Mouse (Mus musculus): Measurements from ENCODE around the gene Rhoj. TPM values are rescaled to one million over a fixed set of nuclear protein-coding genes. Genes with fewer than 3 reads are reported as not detected.

The Rhoj gene
- polyA plus RNA-seq, 1 experiment from 2014 or later = 108 TPM

DNA sequence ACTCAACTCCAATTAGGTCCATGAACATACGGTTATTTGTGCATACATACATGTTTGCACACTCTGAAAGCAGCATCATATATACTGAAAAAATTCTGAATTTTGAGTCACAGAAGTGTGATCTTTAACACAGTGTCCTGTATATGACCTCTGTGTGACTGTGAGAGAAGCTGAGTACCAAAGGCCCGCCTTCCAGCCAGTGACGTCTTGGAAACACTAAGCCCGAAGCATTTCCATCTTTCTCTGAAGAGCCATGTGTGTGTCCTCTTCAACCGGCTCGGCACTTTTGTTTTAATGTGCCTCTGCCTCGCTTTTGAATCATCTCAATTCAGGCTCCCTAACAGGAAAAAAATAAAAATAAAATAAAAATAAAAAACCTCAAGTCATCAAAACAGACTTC lies 43.7 kb downstream of the Rhoj start:
- ATAC-seq (ENCODE audit: insufficient number of reproducible peaks, low FRiP score, low TSS enrichment, low read depth) = peak; percentile 32; the same call in 1 of the 2 replicates

DNA sequence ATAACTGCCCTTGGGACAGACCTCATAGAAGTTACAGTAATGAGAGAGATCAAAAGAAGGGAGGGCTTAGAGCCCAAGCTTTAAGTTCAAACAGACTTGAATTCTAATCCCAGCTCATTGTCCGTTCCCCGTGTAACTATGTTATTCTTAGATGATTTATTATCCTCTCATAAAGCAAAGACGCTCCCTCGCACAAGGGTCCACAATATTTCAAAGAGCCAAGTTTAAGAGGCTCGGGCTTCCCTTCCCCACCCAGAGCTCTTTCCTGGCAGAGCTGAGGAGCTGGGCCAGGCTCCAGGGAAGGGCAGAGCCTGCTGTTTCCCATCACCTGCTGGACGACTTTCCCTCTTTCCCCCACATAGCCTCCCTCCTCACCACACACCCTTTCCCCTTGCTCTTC lies 44.3 kb downstream of the Rhoj start:
- Histone ChIP-seq H3K4me1 (peaks cover 19% of the 10 kb centered on the region), H3K36me3 (no peaks in the 10 kb centered on the region), H3K9me3 (no peaks in the 10 kb centered on the region), H3K27me3 (no peaks in the 10 kb centered on the region), H3K27ac (peak overlapping the region; percentile 79), H3K4me3 (no peak overlapping the region), H3K4me2 (peak overlapping the region; percentile 15), H3K9ac (no peak overlapping the region)
- peak; percentile 82 for ATAC-seq (ENCODE audit: insufficient number of reproducible peaks, low FRiP score, low TSS enrichment, low read depth)
- WGBS = 7% methylated on average over 6 of the region's 6 CpGs

More for the DNA sequence above, 43.7 kb downstream of the Rhoj start:
- Histone ChIP-seq H3K9me3 (no peaks in the 10 kb centered on the region), H3K4me2 (no peak overlapping the region), H3K4me1 (peaks cover 19% of the 10 kb centered on the region), H3K27ac (peak overlapping the region; percentile 79), H3K9ac (no peak overlapping the region), H3K36me3 (no peaks in the 10 kb centered on the region), H3K27me3 (no peaks in the 10 kb centered on the region), H3K4me3 (no peak overlapping the region)
- 42% methylated on average over 7 of the region's 7 CpGs for WGBS

DNA sequence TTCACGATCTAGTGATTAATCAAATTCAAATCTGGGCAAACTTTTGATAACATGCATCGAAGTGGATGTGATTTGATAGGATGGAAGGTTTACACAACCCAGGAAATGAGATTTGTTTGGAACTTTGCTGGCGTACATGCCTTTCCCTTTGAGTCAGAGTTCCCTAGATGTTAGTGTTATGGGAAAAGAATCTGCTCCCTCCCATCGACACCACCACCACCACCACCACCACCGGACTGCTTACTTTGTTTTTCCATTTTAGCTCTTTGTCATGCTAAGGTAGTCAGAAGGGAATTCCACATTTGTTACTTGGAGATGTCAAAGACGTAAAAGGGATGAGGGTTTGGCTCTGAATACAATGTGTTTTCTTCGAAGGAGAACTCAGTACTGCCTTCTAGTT lies 46.2 kb downstream of the Rhoj start:
- Histone ChIP-seq H3K27ac (peak overlapping the region; percentile 62), H3K9me3 (no peaks in the 10 kb centered on the region), H3K4me2 (no peak overlapping the region), H3K4me3 (no peak overlapping the region), H3K4me1 (peaks cover 20% of the 10 kb centered on the region), H3K27me3 (no peaks in the 10 kb centered on the region), H3K9ac (no peak overlapping the region), H3K36me3 (no peaks in the 10 kb centered on the region)
- WGBS = 69% methylated on average over 7 of the region's 7 CpGs
- no peak for ATAC-seq (ENCODE audit: insufficient number of reproducible peaks, low FRiP score, low TSS enrichment, low read depth)

DNA sequence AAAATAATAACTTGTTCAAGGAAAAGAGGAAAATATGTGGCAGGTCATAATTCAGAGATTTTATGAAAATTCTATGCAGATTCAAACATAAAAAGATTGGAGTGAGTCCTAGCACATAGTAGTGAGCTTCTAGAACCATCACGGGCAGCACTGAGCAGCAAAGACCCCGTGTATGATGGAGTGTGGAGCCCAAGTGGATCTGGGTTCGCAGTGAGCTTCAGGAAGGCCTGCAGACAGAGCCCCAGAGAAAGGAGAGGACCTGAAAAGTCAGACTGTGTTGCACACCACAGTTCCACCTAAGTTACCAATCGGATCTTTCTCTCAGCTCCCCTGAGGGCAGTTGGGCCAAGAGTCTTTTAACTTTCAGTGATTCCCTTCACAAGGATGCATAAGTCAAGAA lies 49.7 kb downstream of the Rhoj start:
- Histone ChIP-seq H3K27me3 (no peaks in the 10 kb centered on the region), H3K36me3 (no peaks in the 10 kb centered on the region), H3K4me3 (no peak overlapping the region), H3K4me2 (no peak overlapping the region), H3K9me3 (no peaks in the 10 kb centered on the region), H3K4me1 (peaks cover 12% of the 10 kb centered on the region), H3K27ac (no peak overlapping the region), H3K9ac (no peak overlapping the region)
- WGBS = 74% methylated on average over 4 of the region's 4 CpGs
- ATAC-seq (ENCODE audit: insufficient number of reproducible peaks, low FRiP score, low TSS enrichment, low read depth) = no peak

DNA sequence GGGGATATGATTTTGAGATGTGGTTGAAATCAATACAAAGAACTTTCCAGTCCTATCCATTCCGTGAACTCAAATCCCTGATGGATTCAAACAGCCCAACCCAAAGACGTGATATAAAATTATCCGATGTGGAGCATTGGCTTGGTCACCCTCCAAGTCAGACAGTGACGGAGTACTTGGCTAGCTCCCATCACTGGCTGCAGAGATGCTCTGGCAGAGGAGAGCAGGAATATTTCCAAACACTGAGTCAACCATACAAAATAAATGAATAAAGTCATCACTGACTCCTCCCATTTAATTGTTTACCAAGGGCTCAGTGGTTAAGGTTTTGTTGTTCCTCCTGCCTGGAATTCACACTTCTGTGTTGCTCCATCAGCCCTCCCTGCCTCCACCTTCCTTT lies 50.6 kb downstream of the Rhoj start:
- Histone ChIP-seq H3K4me3 (no peak overlapping the region), H3K4me2 (no peak overlapping the region), H3K27me3 (no peaks in the 10 kb centered on the region), H3K9ac (no peak overlapping the region), H3K27ac (no peak overlapping the region), H3K36me3 (no peaks in the 10 kb centered on the region), H3K4me1 (peaks cover 4% of the 10 kb centered on the region; the same call in 1 of the 2 replicates), H3K9me3 (no peaks in the 10 kb centered on the region)
- 64% methylated on average over 4 of the region's 4 CpGs for WGBS
- no peak for ATAC-seq (ENCODE audit: insufficient number of reproducible peaks, low FRiP score, low TSS enrichment, low read depth)

DNA sequence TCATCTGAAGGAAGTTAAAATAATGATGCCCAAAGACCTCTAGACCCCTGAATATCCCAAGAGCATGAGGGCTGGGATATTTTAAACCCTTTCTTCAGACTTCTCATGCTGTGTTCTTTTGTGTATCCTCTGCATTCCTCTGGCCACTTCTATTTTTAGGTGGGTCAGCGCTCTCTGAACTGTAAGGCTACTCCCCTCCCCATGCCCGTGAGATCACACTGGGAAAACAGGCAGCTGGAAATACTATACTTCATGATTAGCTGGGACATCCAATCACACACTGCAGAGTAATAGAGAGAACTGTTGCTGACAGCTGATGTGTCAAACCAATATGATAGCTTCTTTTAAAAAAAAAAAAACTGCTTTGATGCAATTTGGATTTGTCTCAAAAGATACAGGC lies 51.4 kb downstream of the Rhoj start:
- WGBS = 62% methylated on average over 2 of the region's 2 CpGs
- Histone ChIP-seq H3K27ac (no peak overlapping the region), H3K4me1 (0 out of 2 replicates have a peak, but pooled peaks cover 3% of the 10 kb centered on the region), H3K36me3 (no peaks in the 10 kb centered on the region), H3K4me2 (no peak overlapping the region), H3K9ac (no peak overlapping the region), H3K27me3 (no peaks in the 10 kb centered on the region), H3K4me3 (no peak overlapping the region), H3K9me3 (no peaks in the 10 kb centered on the region)
- ATAC-seq (ENCODE audit: insufficient number of reproducible peaks, low FRiP score, low TSS enrichment, low read depth) = no peak

DNA sequence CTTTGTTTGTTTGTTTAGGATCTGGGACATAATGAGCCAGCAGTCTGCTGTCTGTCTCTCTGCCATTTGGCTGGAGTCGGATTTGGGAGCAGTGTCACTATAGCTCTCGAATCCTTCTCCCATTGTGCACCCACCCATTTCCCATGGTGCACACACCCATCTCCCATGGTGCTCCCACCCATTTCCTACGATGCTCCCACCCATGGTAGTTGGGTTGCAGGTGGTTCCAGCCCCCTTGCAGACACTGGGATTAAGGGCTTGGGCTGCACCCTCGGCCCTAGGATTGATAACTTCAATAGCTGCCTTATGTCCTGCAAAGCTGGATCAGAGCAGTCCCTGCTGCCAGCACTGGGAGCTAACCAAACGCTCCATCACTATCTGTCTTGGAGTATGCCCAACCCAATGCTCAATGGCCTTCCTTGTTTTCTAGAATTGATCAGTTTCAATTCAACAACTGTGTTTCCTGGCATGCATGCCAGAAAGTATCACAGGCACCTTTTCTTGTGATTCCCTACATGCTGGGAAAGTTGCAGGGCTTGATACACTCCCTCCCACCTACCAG lies 51.9 kb downstream of the Rhoj start:
- Histone ChIP-seq H3K9ac (no peak overlapping the region), H3K27me3 (no peaks in the 10 kb centered on the region), H3K4me2 (no peak overlapping the region), H3K4me3 (no peak overlapping the region), H3K9me3 (no peaks in the 10 kb centered on the region), H3K4me1 (0 out of 2 replicates have a peak, but pooled peaks cover 3% of the 10 kb centered on the region), H3K27ac (no peak overlapping the region), H3K36me3 (no peaks in the 10 kb centered on the region)
- no peak for ATAC-seq (ENCODE audit: insufficient number of reproducible peaks, low FRiP score, low TSS enrichment, low read depth)
- 73% methylated on average over 5 of the region's 5 CpGs for WGBS

DNA sequence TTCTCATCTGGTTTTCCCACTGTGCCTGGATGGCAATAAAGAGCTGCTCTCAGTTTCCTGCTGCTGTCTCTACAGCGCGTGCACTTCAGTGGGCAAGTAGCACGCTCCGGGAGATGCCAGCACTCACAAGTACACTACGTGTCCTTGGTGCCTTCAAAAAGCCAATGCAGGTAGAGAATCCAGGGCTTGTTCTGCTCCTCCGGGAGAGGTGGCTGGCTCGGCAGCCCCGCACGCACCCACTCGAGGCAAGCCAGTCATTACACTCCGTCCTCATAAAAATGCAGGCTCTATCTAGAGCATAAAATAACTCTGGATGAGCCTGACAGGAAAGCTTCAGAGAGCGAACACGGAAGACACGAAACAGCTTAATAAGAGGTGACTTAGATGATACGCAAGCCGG lies 54.3 kb downstream of the Rhoj start:
- Histone ChIP-seq H3K27me3 (no peaks in the 10 kb centered on the region), H3K9ac (no peak overlapping the region), H3K4me3 (no peak overlapping the region), H3K27ac (no peak overlapping the region), H3K4me1 (peaks cover 11% of the 10 kb centered on the region; the same call in 1 of the 2 replicates), H3K36me3 (no peaks in the 10 kb centered on the region), H3K9me3 (no peaks in the 10 kb centered on the region), H3K4me2 (no peak overlapping the region)
- WGBS = 87% methylated on average over 16 of the region's 16 CpGs
- no peak for ATAC-seq (ENCODE audit: insufficient number of reproducible peaks, low FRiP score, low TSS enrichment, low read depth)

DNA sequence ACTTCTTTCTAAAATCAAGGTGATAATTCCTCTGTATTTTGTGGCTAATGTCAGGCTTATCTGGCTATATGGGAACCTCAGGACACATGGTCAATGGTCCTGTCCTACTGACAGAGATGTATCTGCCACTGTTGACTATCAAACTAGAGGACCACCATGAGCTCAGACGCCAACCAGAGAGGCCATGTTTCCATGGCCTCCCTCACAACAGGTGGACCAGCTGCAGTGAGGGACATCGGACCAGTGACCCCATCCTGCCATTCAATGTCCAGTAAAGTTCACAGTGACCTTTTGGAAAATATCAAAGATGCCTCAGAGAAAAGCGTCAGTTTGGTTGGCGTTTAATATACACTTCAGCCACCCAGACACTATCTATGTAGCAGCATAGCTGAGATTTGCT lies 56.3 kb downstream of the Rhoj start:
- no peak overlapping the region for H3K4me3 ChIP-seq
- no peaks in the 10 kb centered on the region for H3K27me3 ChIP-seq
- H3K9ac ChIP-seq = no peak overlapping the region
- no peak for ATAC-seq (ENCODE audit: insufficient number of reproducible peaks, low FRiP score, low TSS enrichment, low read depth)
- H3K4me2 ChIP-seq = no peak overlapping the region
- no peaks in the 10 kb centered on the region for H3K36me3 ChIP-seq
- WGBS = 95% methylated on average over 4 of the region's 4 CpGs
- H3K4me1 ChIP-seq = peaks cover 10% of the 10 kb centered on the region; the same call in 1 of the 2 replicates
- no peaks in the 10 kb centered on the region for H3K9me3 ChIP-seq
- H3K27ac ChIP-seq = no peak overlapping the region

DNA sequence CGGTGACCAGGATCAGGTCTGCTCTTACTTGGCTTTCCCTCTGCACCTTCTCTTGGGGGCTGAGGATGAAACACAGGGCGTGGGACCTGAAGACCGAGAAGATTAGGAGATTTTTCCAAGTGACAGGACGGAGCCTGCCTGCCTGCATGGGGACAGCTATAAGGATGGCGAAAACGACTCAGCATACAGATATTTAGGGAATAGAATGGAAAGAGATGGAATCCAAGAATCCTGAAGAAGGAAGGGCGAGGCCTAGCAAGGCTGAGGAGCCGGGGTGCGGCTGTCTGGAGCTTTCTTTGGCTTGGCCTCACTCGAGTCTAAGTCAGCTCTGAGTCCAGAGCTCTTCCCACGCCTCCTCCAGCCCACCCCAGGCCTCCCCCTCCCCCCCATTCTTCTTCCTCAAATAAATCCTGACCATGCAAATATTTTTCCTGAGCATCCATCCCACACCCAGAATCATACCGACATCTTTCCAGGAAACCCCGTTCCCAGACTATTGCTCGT lies 57.6 kb downstream of the Rhoj start:
- 67% methylated on average over 14 of the region's 14 CpGs for WGBS
- H3K9me3 ChIP-seq = no peaks in the 10 kb centered on the region
- peaks cover 8% of the 10 kb centered on the region; the same call in 1 of the 2 replicates for H3K4me1 ChIP-seq
- no peaks in the 10 kb centered on the region for H3K27me3 ChIP-seq
- H3K27ac ChIP-seq = peak overlapping the region; percentile 63; the same call in 1 of the 2 replicates
- H3K36me3 ChIP-seq = no peaks in the 10 kb centered on the region
- H3K4me3 ChIP-seq = no peak overlapping the region
- H3K4me2 ChIP-seq = no peak overlapping the region
- ATAC-seq (ENCODE audit: insufficient number of reproducible peaks, low FRiP score, low TSS enrichment, low read depth) = peak; percentile 76
- no peak overlapping the region for H3K9ac ChIP-seq

DNA sequence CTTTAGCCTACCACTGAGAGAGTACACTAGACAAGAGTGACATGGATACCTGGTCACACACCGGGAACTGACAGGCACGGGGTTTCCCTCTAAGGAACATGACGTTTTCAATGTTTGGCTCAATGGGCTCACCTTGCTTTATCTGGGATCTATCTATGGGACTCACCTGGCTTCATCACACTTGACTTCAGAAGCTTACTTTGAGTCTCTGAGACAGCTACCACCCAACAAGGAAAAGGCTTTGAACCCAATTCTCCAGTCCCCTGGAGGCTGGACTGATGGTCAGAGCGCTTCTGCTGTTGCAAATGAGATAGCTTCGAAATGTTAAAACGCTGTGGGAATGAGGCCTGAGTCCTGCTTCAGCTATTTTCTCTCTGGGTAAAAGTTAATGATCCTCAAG lies 59.2 kb downstream of the Rhoj start:
- no peak for ATAC-seq (ENCODE audit: insufficient number of reproducible peaks, low FRiP score, low TSS enrichment, low read depth)
- no peaks in the 10 kb centered on the region for H3K36me3 ChIP-seq
- no peak overlapping the region for H3K9ac ChIP-seq
- H3K4me1 ChIP-seq = peaks cover 8% of the 10 kb centered on the region; the same call in 1 of the 2 replicates
- WGBS = 90% methylated on average over 6 of the region's 6 CpGs
- no peaks in the 10 kb centered on the region for H3K9me3 ChIP-seq
- H3K4me2 ChIP-seq = no peak overlapping the region
- no peak overlapping the region for H3K27ac ChIP-seq
- H3K27me3 ChIP-seq = no peaks in the 10 kb centered on the region
- H3K4me3 ChIP-seq = no peak overlapping the region

DNA sequence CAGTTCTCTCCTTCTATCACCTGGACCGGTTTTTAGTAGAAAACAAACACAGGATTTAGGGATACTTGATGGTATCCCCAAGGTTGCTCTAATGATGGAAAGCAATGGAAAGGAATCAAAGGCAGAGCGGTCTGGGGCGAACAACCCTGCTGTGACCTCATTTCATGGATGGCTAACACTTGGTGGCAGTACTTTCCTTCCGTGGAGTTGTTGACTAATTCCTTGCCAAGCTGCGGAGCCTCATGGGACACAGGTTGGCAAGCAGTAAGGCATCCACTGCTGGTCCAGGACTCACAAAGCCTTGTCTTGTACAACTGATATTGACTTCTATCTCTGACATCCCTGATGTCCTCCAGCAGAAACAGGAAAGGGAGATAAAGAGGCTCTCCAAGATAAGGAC lies 60.4 kb downstream of the Rhoj start:
- no peaks in the 10 kb centered on the region for H3K36me3 ChIP-seq
- 84% methylated on average over 5 of the region's 5 CpGs for WGBS
- no peak overlapping the region for H3K4me3 ChIP-seq
- no peak overlapping the region for H3K27ac ChIP-seq
- no peaks in the 10 kb centered on the region for H3K9me3 ChIP-seq
- H3K4me2 ChIP-seq = no peak overlapping the region
- H3K9ac ChIP-seq = no peak overlapping the region
- no peak for ATAC-seq (ENCODE audit: insufficient number of reproducible peaks, low FRiP score, low TSS enrichment, low read depth)
- peaks cover 8% of the 10 kb centered on the region; the same call in 1 of the 2 replicates for H3K4me1 ChIP-seq
- no peaks in the 10 kb centered on the region for H3K27me3 ChIP-seq
